Mouse (Mus musculus) right cerebral cortex, adult 2 months (tissue): ENCODE measurements around the gene Lasp1.
"Not testable (repeated sequence)": the region's sequence is repeated elsewhere in the genome, so short reads cannot be mapped to it uniquely, and the experiment has no call there.

Source experiments
- DNase-seq, 2 experiments: peaks; one replicate each; pipeline ENCODE4 v3.0.0; 2021 to 2022; ENCODE audit warnings: low spot score in 2 of 2

Gene Lasp1

GRCm38 (mm10) chr11:97829365-97829764 lies 30.6 kb downstream of the Lasp1 start:
- no peak for DNase-seq

- DNase-seq = no peak
These were observed 31.2 kb downstream of the Lasp1 start for GRCm38 (mm10) chr11:97829913-97830476.

- no peak for DNase-seq
These were observed 31.7 kb downstream of the Lasp1 start for GRCm38 (mm10) chr11:97830501-97830900.

GRCm38 (mm10) chr11:97832001-97832400 lies 33.2 kb downstream of the Lasp1 start:
- DNase-seq = no peak

GRCm38 (mm10) chr11:97833352-97833751 lies 34.6 kb downstream of the Lasp1 start:
- DNase-seq = no peak

- no peak for DNase-seq
These were observed 37.7 kb downstream of the Lasp1 start for GRCm38 (mm10) chr11:97836541-97836940.

- DNase-seq = not testable (repeated sequence)
These were observed 38.3 kb downstream of the Lasp1 start for GRCm38 (mm10) chr11:97837051-97837450.

- no peak for DNase-seq
These were observed 38.9 kb downstream of the Lasp1 start for GRCm38 (mm10) chr11:97837641-97838149.

- DNase-seq = no peak
These were observed 40.1 kb downstream of the Lasp1 start for GRCm38 (mm10) chr11:97838779-97839440.

GRCm38 (mm10) chr11:97839441-97840134 lies 40.8 kb downstream of the Lasp1 start:
- DNase-seq = no peak

- no peak for DNase-seq
These were observed 41.3 kb downstream of the Lasp1 start for GRCm38 (mm10) chr11:97840135-97840490.

- peak in 1 of 2 experiments; percentile 59 for DNase-seq
These were observed 41.7 kb downstream of the Lasp1 start, which contains the start of gene B230217C12Rik for GRCm38 (mm10) chr11:97840539-97840954. Gene B230217C12Rik (plus strand): TSS chr11:97840780.

- peak; percentile 92 to 95 for DNase-seq
These were observed 42.3 kb downstream of the Lasp1 start for GRCm38 (mm10) chr11:97840991-97841661.

GRCm38 (mm10) chr11:97842001-97842400 lies 43.2 kb downstream of the Lasp1 start:
- DNase-seq = peak; percentile 39 to 48

GRCm38 (mm10) chr11:97850367-97850766 lies 51.6 kb downstream of the Lasp1 start:
- DNase-seq = no peak

- DNase-seq = no peak
These were observed 52.8 kb downstream of the Lasp1 start for GRCm38 (mm10) chr11:97851601-97852000.

- no peak for DNase-seq
These were observed 56.7 kb downstream of the Lasp1 start for GRCm38 (mm10) chr11:97855473-97855872.

- no peak for DNase-seq
These were observed 63.3 kb downstream of the Lasp1 start for GRCm38 (mm10) chr11:97862148-97862547.

- no peak for DNase-seq
These were observed 66.6 kb downstream of the Lasp1 start for GRCm38 (mm10) chr11:97865421-97865820.

- DNase-seq = no peak
These were observed 67.5 kb downstream of the Lasp1 start for GRCm38 (mm10) chr11:97866091-97866888.

GRCm38 (mm10) chr11:97867591-97867990 lies 68.8 kb downstream of the Lasp1 start:
- peak; percentile 39 to 49 for DNase-seq
